Mouse (Mus musculus) embryonic fibroblast, embryonic 13.5 days (primary cell): ENCODE measurements at regions not wholly inside any gene's neighbourhood (a gene's known extent, or its start where the extent isn't known, plus 50 kb on each side); places are given as distances from the start of the nearest gene placed in this dataset.
"Not testable (repeated sequence)": the region's sequence is repeated elsewhere in the genome, so short reads cannot be mapped to it uniquely, and the experiment has no call there.

Experiments
- H3K27ac ChIP-seq: 2 replicates; pipeline ENCODE4 v1.5.1; 2012; ENCODE audit warnings: low read length, control low read depth, inconsistent platforms; ENCODE audit not compliant: insufficient read depth
- H3K4me1 ChIP-seq: 2 replicates; pipeline ENCODE4 v1.6.1; 2011; ENCODE audit warnings: low read length; ENCODE audit not compliant: control insufficient read depth, insufficient read depth
- H3K4me3 ChIP-seq: 2 replicates; pipeline ENCODE4 v1.5.1; 2011; ENCODE audit warnings: mild to moderate bottlenecking, control low read depth, low read length; ENCODE audit not compliant: insufficient read depth
- CTCF ChIP-seq: IDR thresholded peaks from 2 replicates; pipeline ENCODE4 v1.5.1; 2011; ENCODE audit warnings: mild to moderate bottlenecking, control low read depth, low read length, moderate library complexity, borderline replicate concordance; ENCODE audit not compliant: insufficient read depth
- POLR2A ChIP-seq: IDR thresholded peaks from 2 replicates; pipeline ENCODE4 v1.6.1; 2011; ENCODE audit warnings: low read depth, mild to moderate bottlenecking, control low read depth, low read length, moderate library complexity

DNA sequence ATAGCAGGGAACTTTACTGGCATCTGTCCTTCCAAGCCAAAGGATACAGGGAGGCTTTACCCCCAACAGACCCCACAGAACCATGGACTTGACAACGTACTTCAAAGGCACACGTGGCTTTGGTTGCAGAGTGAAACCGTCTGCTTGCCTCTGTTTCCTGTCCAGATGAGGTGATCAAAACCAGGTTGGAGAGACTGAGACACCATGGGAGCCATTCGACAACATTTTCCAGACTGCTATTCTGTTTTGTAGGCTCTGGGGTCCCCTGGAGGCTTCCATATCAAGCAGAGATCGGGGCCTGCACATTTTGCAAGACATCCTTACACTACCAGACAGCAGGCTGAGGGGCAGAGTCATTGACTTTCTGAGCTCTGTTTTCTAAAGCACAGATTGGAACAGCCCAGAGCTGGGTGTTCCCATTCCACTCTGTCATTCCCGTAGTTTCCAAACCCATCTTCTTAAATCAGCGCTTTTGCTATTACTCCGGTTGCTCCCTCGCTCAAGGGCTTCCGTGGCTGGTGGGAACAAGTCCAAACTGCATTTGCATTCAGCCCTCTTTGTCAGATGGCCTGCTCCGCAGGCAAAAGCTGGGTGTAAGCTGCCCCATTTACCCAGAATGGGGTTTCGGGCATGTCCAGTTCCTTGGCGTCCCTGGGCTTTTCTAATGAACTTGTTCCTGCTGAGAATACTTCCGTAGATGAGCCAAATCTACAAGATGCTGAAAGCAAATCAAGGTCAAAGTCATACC is 244.5 kb upstream of the Jarid2 start:
- no peak overlapping the region for H3K27ac ChIP-seq

DNA sequence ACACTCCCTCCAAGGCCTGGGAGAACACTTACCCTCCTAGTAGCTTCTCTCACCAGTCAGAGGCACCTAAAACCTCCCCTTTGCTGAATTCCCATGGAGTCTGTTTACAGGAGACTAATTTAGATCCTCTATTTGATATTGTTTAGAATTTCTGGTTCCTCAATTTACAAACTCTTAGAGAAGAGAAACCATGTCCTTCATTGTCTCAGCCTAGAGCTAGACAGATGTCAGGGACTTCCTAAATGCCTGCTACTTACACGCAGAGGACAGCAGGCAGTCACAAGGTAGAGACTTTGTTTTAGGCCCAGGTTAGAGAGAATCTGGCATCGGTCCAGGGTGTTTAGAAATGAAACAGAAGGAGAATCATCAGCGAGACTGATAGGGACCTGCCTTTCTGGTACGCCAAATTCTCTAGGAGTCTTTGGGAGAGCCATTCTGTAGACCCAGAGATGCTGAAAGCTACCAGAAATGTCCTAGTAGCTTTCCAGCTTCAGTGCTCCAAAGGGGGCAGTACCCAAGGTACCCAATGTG is 238.3 kb upstream of the Jarid2 start:
- no peak overlapping the region for H3K27ac ChIP-seq
- H3K4me1 ChIP-seq = no peaks in the 10 kb centered on the region
- TF ChIP-seq POLR2A (no peak), CTCF (no peak)
- H3K4me3 ChIP-seq = no peak overlapping the region

More for the DNA sequence above, 244.5 kb upstream of the Jarid2 start:
- no peaks in the 10 kb centered on the region for H3K4me1 ChIP-seq
- TF ChIP-seq POLR2A (no peak), CTCF (no peak)
- H3K4me3 ChIP-seq = no peak overlapping the region

DNA sequence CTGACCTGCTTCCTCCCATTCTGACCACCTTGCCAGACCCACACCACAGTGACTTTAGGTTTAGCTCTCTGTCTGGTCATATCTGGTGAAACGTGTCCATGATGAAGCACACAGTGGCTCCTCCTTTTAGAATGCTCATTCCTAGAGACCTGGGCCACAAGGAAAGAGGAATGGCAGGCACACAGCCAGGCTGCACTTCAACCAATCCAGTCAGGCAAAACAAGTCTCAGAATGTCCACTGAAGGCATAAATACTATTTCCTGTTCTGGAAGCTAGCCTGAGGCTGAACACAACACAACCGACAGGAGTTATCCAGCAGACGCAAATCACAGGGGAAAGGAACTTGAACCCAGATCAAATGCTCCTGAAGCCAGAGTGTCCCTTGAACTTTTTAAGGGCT is 235.4 kb upstream of the Jarid2 start:
- Histone ChIP-seq H3K4me1 (no peaks in the 10 kb centered on the region), H3K4me3 (no peak overlapping the region), H3K27ac (no peak overlapping the region)
- no peak for TF ChIP-seq POLR2A
- TF ChIP-seq CTCF = no peak

DNA sequence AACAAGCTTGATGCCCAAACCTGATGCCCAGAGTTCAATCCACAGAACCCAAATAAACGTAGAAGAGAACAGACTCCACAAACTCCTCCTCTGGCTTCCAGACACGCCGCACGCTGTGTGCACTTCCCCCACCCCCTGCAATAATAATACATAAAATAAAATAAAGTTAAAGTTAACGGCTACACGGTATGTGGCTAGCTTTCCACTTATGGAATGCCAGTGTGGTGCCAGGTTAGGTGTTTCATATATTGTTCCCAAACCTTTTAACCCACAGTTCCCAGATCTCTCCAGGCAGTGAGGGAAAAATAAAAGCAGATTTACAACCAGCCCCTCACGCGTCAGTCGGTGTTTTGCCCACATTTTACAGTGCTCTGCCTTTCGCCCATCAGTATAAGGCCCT is 233.8 kb upstream of the Jarid2 start:
- no peak for TF ChIP-seq POLR2A
- no peak for TF ChIP-seq CTCF
- H3K4me3 ChIP-seq = no peak overlapping the region
- no peaks in the 10 kb centered on the region for H3K4me1 ChIP-seq
- no peak overlapping the region for H3K27ac ChIP-seq

DNA sequence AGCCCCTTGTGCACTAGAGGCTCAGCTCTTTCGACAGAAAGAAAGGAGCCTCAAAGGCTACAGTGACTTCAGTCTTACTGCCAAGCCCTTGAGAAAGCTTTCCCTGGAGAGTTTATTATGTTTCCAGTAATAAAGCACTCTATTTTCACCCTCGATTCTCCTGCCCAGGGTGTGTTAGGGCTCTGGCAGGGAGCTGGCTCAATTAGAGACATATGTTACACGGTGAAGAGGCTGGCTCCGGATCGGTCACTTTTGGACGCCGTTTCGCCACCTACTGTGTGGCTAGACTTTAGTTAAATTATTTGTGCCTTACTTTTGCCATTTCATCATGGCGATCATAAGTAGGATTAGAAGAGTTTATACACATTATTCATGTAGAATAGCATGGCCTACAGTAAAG is 232.7 kb upstream of the Jarid2 start:
- no peak overlapping the region for H3K27ac ChIP-seq
- H3K4me3 ChIP-seq = no peak overlapping the region
- TF ChIP-seq CTCF (no peak), POLR2A (no peak)
- no peaks in the 10 kb centered on the region for H3K4me1 ChIP-seq

DNA sequence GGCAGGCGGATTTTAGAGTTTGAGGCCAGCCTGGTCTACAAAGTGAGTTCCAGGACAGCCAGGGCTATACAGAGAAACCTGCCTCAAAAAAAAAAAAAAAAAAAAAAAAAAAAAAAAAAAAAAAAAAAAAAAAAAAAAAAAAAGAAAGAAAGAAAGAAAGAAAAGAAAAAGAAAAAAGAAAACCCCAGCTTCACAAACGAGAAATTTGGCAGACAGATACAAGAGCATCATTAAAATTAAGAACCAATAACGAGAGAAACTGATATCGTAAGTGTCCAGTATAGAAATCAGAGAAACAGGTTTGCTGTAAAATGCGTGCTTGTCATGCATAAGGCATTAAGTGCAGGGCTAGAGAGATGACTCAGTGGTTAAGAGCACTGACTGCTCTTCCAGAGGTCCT is 228.4 kb upstream of the Jarid2 start:
- not testable (repeated sequence) for H3K4me3 ChIP-seq, H3K4me1 ChIP-seq, H3K27ac ChIP-seq

DNA sequence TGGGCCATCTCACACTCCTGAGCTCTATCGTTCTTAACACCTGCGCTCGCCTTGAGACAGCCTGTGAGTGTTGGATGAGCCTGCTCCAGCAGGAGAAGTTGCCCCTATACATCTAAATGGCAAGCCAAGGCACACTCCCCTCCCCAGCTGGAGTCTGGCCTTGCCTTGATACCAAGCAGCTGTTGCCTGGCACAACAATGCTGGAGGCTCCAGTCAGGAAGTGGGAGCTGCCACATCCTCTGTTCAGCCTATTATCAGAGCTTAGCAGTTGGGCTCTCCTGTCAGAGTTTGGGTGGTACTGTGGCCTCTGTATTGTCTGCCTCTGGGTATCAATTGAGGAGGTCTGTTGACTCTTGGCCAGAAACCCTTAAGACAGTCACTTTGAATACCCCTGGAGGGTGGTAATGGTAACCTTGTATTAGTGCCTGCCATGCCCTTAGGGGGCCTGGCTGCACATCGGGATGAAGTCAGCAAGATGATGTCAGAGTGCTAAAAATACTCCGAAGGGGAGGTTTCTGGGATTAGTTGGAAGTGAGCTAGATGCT is 227.4 kb upstream of the Jarid2 start:
- no peak overlapping the region for H3K27ac ChIP-seq
- no peak overlapping the region for H3K4me3 ChIP-seq
- no peaks in the 10 kb centered on the region for H3K4me1 ChIP-seq
- no peak for TF ChIP-seq CTCF
- no peak for TF ChIP-seq POLR2A

DNA sequence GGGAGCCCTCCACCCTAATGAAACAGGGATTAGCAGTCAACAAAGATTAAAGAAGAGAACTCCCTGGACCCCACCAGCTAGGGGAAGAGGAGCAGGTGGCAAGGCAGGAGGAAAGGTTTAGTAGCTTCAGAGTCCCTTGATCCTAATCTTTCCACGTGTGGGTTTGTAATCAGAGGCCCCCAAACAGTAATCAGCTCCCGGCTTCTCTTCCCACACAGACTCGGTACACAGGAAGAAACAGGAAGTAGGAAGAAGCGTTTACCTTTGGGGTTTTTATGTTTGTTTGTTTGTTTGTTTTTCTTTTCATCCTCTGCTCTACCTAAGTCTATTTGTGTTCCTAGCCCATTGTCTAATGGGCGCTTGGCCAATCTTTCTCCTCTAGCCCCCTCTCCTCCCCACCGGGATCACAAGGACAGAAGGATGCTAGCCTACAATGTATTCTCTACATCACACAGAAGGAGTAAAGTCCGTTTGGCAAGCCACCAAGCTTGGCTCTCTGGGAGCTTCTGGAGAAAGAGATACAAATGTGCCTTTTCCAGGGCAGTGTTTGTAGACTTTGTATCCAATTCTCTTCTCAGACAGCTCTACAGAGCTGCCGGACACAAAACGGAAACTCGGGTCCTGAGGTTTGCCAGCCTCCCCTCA is 226.5 kb upstream of the Jarid2 start:
- no peak overlapping the region for H3K4me3 ChIP-seq
- TF ChIP-seq POLR2A (no peak), CTCF (no peak)
- no peaks in the 10 kb centered on the region for H3K4me1 ChIP-seq
- H3K27ac ChIP-seq = no peak overlapping the region

DNA sequence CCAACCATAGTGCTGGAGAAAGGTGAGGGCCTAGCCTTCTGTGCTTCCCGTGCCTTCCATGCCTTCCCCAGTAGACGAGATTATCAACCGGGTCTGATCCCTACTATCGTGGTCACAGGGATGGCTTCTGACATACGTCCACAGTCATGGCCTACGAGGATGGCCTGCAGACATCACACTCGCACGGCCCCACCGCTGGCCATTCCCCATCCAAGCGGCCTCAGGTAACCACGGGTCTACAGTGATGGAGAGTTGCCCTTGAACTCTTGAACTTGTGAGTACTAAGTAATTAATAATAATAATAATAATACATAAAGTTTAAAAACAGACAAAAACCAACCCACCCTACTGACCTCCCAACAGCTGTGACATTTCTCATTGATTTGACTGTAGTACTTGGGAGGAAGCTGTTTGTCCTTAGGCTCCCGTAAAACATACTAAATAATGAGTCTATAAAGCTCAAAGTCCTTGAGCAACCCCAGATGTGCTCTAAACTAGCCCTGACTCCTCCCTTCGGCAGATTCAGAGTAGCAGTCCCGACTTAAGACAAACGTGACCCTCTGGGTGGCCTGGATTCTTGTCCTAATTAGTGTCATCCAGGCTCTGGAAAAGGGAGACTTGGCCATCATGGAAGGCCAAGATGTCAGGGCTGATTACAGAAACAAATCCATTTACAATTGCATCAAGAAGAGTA is 225.9 kb upstream of the Jarid2 start:
- TF ChIP-seq CTCF (no peak), POLR2A (no peak)
- Histone ChIP-seq H3K4me1 (no peaks in the 10 kb centered on the region), H3K27ac (no peak overlapping the region), H3K4me3 (no peak overlapping the region)

DNA sequence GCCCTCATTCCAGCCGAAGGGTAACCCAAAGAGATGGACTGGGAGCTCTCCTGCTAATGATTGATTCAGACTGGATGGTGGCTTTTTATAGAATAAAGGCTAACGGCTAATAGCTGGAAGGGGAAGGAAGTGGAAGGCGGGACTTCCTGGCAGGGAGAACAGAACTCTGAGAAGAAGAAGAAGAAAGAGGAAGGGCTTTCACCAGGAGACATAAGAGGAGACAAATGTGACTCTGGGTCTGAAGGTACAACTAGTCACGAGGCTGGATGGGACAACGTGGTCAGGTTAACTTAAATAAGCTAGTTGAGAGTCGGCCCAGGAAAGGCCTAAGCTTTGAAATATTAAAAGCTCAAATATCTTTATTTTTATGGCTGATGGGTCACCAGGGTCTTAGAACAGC is 224.8 kb upstream of the Jarid2 start:
- TF ChIP-seq POLR2A = no peak
- Histone ChIP-seq H3K4me1 (no peaks in the 10 kb centered on the region), H3K27ac (no peak overlapping the region), H3K4me3 (no peak overlapping the region)
